Comparison of ENCODE assay signal across 13 mouse cellular contexts in genomic region chr10:25112449-25113171, GRCm38 (mm10).
DNase-seq lines count a peak whose midpoint lies in the region; ATAC-seq and TF ChIP-seq lines count a peak whose summit lies in the region.
"Had no signal": no experiment of that assay in that cellular context is flagged by ENCODE, and none has a peak within 500 bp of the region (broad histone marks: within the 10 kb centered on the region; RNA-seq: fewer than 3 reads in every experiment).

No protein-coding gene starts in this region.

- no peaks in the 10 kb centered on the region for H3K79me2 ChIP-seq in heart, adult 2 months (replicated peaks; ENCODE audit: control insufficient read depth, insufficient read depth, low read length)

- TF ChIP-seq CTCF in hindbrain, postnatal 0 days (IDR thresholded peaks at IDR 0.05; ENCODE audit: low read depth), result no peak
- TF ChIP-seq CTCF in thymus, adult 2 months (IDR thresholded peaks at IDR 0.05; ENCODE audit: borderline replicate concordance, control insufficient read depth, extremely low read depth, insufficient read depth, low read length, poor library complexity), result no peak
- TF ChIP-seq CTCF in heart, adult 2 months (IDR thresholded peaks at IDR 0.05), result no peak

- H3K36me3 ChIP-seq in forebrain, embryonic 12.5 days (replicated peaks), result no peaks in the 10 kb centered on the region
- no peaks in the 10 kb centered on the region for H3K36me3 ChIP-seq in hindbrain, postnatal 0 days (ENCODE audit: insufficient read depth, low read length)
- H3K36me3 ChIP-seq in thymus, adult 2 months (ENCODE audit: control insufficient read depth, insufficient read depth, low read length), result no peaks in the 10 kb centered on the region
- no peaks in the 10 kb centered on the region for H3K36me3 ChIP-seq in heart, adult 2 months (ENCODE audit: control insufficient read depth, insufficient read depth, low read length)

- intact Hi-C loops in heart, adult 2 months (cut with DNase I), result no loop called here

- TF ChIP-seq POLR2A in thymus, adult 2 months (IDR thresholded peaks at IDR 0.05; ENCODE audit: control insufficient read depth, extremely low read depth, insufficient read depth, low read length, poor library complexity), result no peak
- TF ChIP-seq POLR2A in heart, adult 2 months (IDR thresholded peaks at IDR 0.05; ENCODE audit: insufficient read depth, low read depth, low read length), result no peak

- peak; percentile 17 for DNase-seq in embryo, embryonic 11 days
- no peak for DNase-seq in embryo, embryonic 10 days (ENCODE audit: low spot score)
- DNase-seq in hindbrain, postnatal 0 days (ENCODE audit: low spot score), result peak; percentile 42
- peak; percentile 29 for DNase-seq in retina, embryonic 14.5 days (ENCODE audit: low spot score)
- DNase-seq in right cerebral cortex, postnatal 4 days, result no peak
- no peak for DNase-seq in thymus, adult 2 months
- no peak for DNase-seq in heart, adult 2 months
- DNase-seq: gastrocnemius, postnatal 10 days; kidney, adult 9 months; layer of hippocampus, postnatal 36 days; lung, postnatal 10 days; right cerebral cortex, postnatal 14 days had no signal

- ATAC-seq in forebrain, embryonic 12.5 days (ENCODE audit: low FRiP score), result peak; percentile 43; the same call in 1 of the 2 replicates
- ATAC-seq in hindbrain, postnatal 0 days, result no peak; the same call in 1 of the 2 replicates

- TF ChIP-seq EP300 in heart, adult 2 months (IDR thresholded peaks at IDR 0.05; ENCODE audit: insufficient read depth, low read depth, low read length), result no peak

- 0 out of 2 replicates have a peak, but pooled peaks cover 4% of the 10 kb centered on the region for H3K27me3 ChIP-seq in forebrain, embryonic 12.5 days
- no peaks in the 10 kb centered on the region for H3K27me3 ChIP-seq in hindbrain, postnatal 0 days (ENCODE audit: insufficient read depth, low read length)
- no peaks in the 10 kb centered on the region for H3K27me3 ChIP-seq in thymus, adult 2 months (ENCODE audit: control insufficient read depth, insufficient read depth, low read length)
- H3K27me3 ChIP-seq in heart, adult 2 months (ENCODE audit: control insufficient read depth, insufficient read depth, low read length), result no peaks in the 10 kb centered on the region

- H3K9ac ChIP-seq in forebrain, embryonic 12.5 days, result no peak overlapping the region
- H3K9ac ChIP-seq in hindbrain, postnatal 0 days (replicated peaks; ENCODE audit: low read length), result no peak overlapping the region
- no peak overlapping the region for H3K9ac ChIP-seq in heart, adult 2 months (ENCODE audit: low read depth, low read length)

- no peak overlapping the region for H3K4me2 ChIP-seq in forebrain, embryonic 12.5 days
- peak overlapping the region; percentile 5; the same call in 1 of the 2 replicates for H3K4me2 ChIP-seq in hindbrain, postnatal 0 days (ENCODE audit: low read depth, low read length)

- H3K4me1 ChIP-seq in forebrain, embryonic 12.5 days, result peaks cover 12% of the 10 kb centered on the region
- peaks cover 15% of the 10 kb centered on the region for H3K4me1 ChIP-seq in hindbrain, postnatal 0 days (ENCODE audit: insufficient read depth, low read length)
- peaks cover 10% of the 10 kb centered on the region for H3K4me1 ChIP-seq in thymus, adult 2 months (replicated peaks; ENCODE audit: control insufficient read depth, insufficient read depth, low read length)
- H3K4me1 ChIP-seq in heart, adult 2 months (ENCODE audit: control insufficient read depth, insufficient read depth, low read length), result no peaks in the 10 kb centered on the region

- WGBS in forebrain, embryonic 12.5 days, result 36% methylated on average over 12 of the region's 12 CpGs
- WGBS in hindbrain, postnatal 0 days, result 26% methylated on average over 12 of the region's 12 CpGs
- WGBS in thymus, adult 2 months, result 96% methylated on average over 12 of the region's 12 CpGs
- WGBS in heart, adult 2 months, result 74% methylated on average over 12 of the region's 12 CpGs

- H3K4me3 ChIP-seq in forebrain, embryonic 12.5 days (replicated peaks), result no peak overlapping the region
- no peak overlapping the region for H3K4me3 ChIP-seq in hindbrain, postnatal 0 days (ENCODE audit: low read length)
- H3K4me3 ChIP-seq in thymus, adult 2 months (ENCODE audit: control insufficient read depth, insufficient read depth, low read length), result no peak overlapping the region
- H3K4me3 ChIP-seq in heart, adult 2 months, result no peak overlapping the region

- no peaks in the 10 kb centered on the region for H3K9me3 ChIP-seq in forebrain, embryonic 12.5 days
- H3K9me3 ChIP-seq in hindbrain, postnatal 0 days (ENCODE audit: low read length), result no peaks in the 10 kb centered on the region

- H3K27ac ChIP-seq in forebrain, embryonic 12.5 days, result peak overlapping the region; percentile 43; the same call in 1 of the 2 replicates
- peak overlapping the region; percentile 67; the same call in 1 of the 2 replicates for H3K27ac ChIP-seq in hindbrain, postnatal 0 days
- H3K27ac ChIP-seq in thymus, adult 2 months (ENCODE audit: control insufficient read depth, insufficient read depth, low read length), result no peak overlapping the region
- no peak overlapping the region for H3K27ac ChIP-seq in heart, adult 2 months

Comparison
In these comparisons a context has a peak if more than half of its experiments do, and no peak if none do; other contexts are left out.
1. DNase-seq: peak in embryo, embryonic 11 days (single experiment), hindbrain, postnatal 0 days (single experiment) and retina, embryonic 14.5 days (single experiment); none in embryo, embryonic 10 days (single experiment), right cerebral cortex, postnatal 4 days (single experiment), thymus, adult 2 months (single experiment) and heart, adult 2 months (0 of 2).
2. H3K27ac ChIP-seq: peak in forebrain, embryonic 12.5 days (single experiment) and hindbrain, postnatal 0 days (single experiment); none in thymus, adult 2 months (single experiment) and heart, adult 2 months (single experiment).